Mouse (Mus musculus) left cerebral cortex, postnatal 25 days (tissue): Measurements from ENCODE around the gene Zfx. TPM values are rescaled to one million over a fixed set of nuclear protein-coding genes. Genes with fewer than 3 reads are reported as not detected.

Source experiments
- DNase-seq, 2 experiments: peaks; one replicate each; pipeline ENCODE4 v3.0.0; 2022; ENCODE audit warnings: low spot score in 2 of 2, mixed read lengths in 1 of 2
- intact Hi-C: fragments of 180-260 bp; cut with DNase I; formaldehyde crosslinking; loops from one replicate; pipeline ENCODE4 v1.15.1; 2025
- total RNA-seq, 2 experiments: library from RNA; stranded (reverse); gene quantifications; 2 replicates each; pipeline ENCODE4 v1.2.3; 2021

Zfx gene
- total RNA-seq, 2 experiments from 2014 or later: 31.3 to 32.1 TPM

GRCm38 (mm10) chrX:94100561-94100960 lies 22.9 kb downstream of the Zfx start:
- intact Hi-C loops: no loop called here
- no peak for DNase-seq

- DNase-seq: no peak
- intact Hi-C loops: no loop called here
Measured at GRCm38 (mm10) chrX:94091001-94091400, 32.5 kb downstream of the Zfx start.

- peak; percentile 28 to 83 for DNase-seq
- intact Hi-C loops: no loop called here
Measured at GRCm38 (mm10) chrX:94061246-94061645, 62.3 kb downstream of the Zfx start.

- intact Hi-C loops: no loop called here
- no peak for DNase-seq
Measured at GRCm38 (mm10) chrX:94060751-94061150, 62.8 kb downstream of the Zfx start.

- DNase-seq: no peak
- intact Hi-C loops: no loop called here
Measured at GRCm38 (mm10) chrX:94058748-94059147, 64.8 kb downstream of the Zfx start.

GRCm38 (mm10) chrX:94049048-94049447 lies 74.5 kb downstream of the Zfx start:
- intact Hi-C loops: no loop called here
- no peak for DNase-seq

- peak; percentile 9 to 58 for DNase-seq
- intact Hi-C loops: no loop called here
Measured at GRCm38 (mm10) chrX:94048048-94048447, 75.5 kb downstream of the Zfx start.

- intact Hi-C loops: no loop called here
- DNase-seq: no peak
Measured at GRCm38 (mm10) chrX:94047381-94047780, 76.1 kb downstream of the Zfx start.

GRCm38 (mm10) chrX:94032937-94033336 lies 90.6 kb downstream of the Zfx start:
- intact Hi-C loops: loop anchor here (5.0 kb wide), 2 partner anchors 76 to 121 kb away; no protein-coding TSS in a partner anchor
- peak; percentile 34 to 59 for DNase-seq

- no peak for DNase-seq
- intact Hi-C loops: loop anchor here (5.0 kb wide), 2 partner anchors 73 to 118 kb away; no protein-coding TSS in a partner anchor
Measured at GRCm38 (mm10) chrX:94030081-94030480, 93.4 kb downstream of the Zfx start.

Other genes with a start within 250 kb of the Zfx start
- not detected for gene AU015836, start 155.0 kb downstream of the Zfx start, total RNA-seq
- 100 to 1,000 TPM in 1 of 2 experiments, 10 to 100 TPM in 1; 94.0 to 149 TPM for gene Eif2s3x, start 89.2 kb upstream of the Zfx start, total RNA-seq
- gene Klhl15, start 110.9 kb upstream of the Zfx start, total RNA-seq: 10 to 100 TPM; 24.9 to 27.2 TPM
- gene Fam90a1b, start 243.1 kb upstream of the Zfx start, total RNA-seq: not detected
- 10 to 100 TPM; 71.5 to 84.3 TPM for gene Apoo, start 243.4 kb upstream of the Zfx start, total RNA-seq